Mouse (Mus musculus): ENCODE results near the gene 1700007K13Rik.

GRCm38 (mm10) chr2:28446515-28447314 lies 19.4 kb downstream of the 1700007K13Rik start, which contains the start of gene Ppp1r26:
- TF ChIP-seq MAX (IDR thresholded peaks at IDR 0.05; ENCODE audit: low read depth) (no peak), POLR2A (IDR thresholded peaks at IDR 0.05; ENCODE audit: insufficient read length, low read depth) (no peak)
